Mouse (Mus musculus) CD4-positive, CD25-positive, alpha-beta regulatory T cell, adult 9 weeks (primary cell): ENCODE results near the gene Epha6. TPM values are rescaled to one million over a fixed set of nuclear protein-coding genes. Genes with fewer than 3 reads are reported as not detected.

Experiments
- polyA plus RNA-seq: library from polyadenylated mRNA; unstranded; fragments of 100-300 nt; shearing (Covaris generic); gene quantifications from one replicate; pipeline ENCODE4 v1.2.1, GENCODE M21; 2017

Epha6 gene
- not detected for polyA plus RNA-seq

DNA sequence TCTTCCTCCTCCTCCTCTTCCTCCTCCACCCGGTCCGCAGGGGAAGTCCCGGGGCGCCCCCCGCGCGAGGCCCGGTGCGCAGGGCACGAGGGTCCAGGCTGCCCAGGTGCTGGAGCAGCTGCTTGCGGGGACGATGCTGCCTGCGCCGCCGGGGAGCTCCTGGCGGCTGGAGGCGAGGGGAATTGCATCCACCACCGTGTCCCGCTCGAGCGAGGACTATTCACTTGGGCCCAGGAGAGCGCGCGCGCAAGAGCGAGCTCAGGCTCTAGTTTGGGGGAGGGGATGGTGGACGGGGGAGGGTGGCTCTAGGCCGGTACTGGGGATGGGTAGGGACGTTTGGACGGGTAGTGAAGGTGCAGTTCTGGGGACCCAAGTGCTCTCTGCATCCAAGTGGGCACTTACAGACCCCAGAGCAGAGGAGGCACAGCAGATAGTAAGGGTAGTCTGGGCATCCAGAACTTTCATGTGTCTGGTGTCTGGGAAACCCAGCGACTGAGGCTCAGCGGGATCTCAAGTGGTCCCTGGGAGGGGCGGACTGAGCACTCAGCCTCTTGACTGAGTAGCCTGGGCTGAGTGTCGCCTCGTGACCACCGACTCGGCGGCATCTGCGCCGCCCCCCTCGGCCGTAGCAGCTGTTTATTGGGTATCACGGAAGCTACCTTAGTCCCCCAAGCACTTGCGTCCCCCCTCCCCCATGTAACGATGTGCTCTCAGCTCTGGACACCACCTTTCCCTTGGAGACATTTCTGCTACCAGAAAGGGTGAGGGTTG lies at the start of gene Epha6:
Gene Epha6, minus strand, starts transcription at position 471 of the 771 bp plus-strand sequence.

DNA sequence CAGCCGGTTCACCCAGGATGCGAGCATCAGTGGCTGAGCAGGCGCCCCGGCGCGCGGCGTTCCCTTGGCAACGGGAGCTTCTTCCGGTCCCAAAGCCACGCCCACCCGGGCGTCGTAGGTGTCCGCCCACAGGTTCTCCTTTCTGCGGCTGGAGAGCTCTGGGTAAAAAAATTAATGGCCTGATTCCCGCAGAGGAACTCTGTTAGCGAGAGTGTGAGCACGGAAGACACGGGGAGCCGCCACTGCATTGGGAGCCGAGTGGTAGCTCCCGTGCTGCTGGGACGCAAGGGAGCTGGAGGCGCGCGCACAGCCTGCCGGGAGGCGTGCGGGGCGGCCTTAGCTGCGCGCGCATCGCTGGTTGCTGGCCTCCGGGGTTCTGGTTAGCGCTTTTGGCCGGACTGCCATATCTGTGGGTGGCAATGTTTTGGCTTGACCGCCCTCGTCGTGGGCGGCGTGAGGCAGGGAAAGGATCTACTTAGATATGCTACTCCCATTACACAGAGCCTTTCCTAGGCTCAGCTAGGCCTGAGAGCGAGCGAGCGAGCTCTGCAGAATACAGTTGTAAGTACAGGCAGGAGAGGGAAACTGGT lies 966.1 kb downstream of the Epha6 start, which contains the start of gene Arl6:
Gene Arl6, minus strand, starts transcription at position 290 of the 590 bp plus-strand sequence.

